Mouse (Mus musculus) MEL (cell line): ENCODE data around the gene Scfd2.
A peak's percentile ranks its signal among the peaks of the same experiment; 100 is the strongest.

Experiments
- CTCF ChIP-seq, 3 experiments: IDR thresholded peaks in 2 of 3; conservative IDR thresholded peaks in 1 of 3; 2 replicates each; pipeline ENCODE4 v1.5.1; 2011 to 2012; ENCODE audit warnings: low read length in 3 of 3, low read depth in 2 of 3, mild to moderate bottlenecking in 2 of 3, improper control_type of control experiment in 1 of 3, inconsistent platforms in 1 of 3, mixed read lengths in 1 of 3, moderate library complexity in 1 of 3; ENCODE audit not compliant: control insufficient read depth in 1 of 3, insufficient read depth in 1 of 3, poor library complexity in 1 of 3, severe bottlenecking in 1 of 3
- EP300 ChIP-seq, 2 experiments: IDR thresholded peaks; 2 replicates each; pipeline ENCODE4 v1.6.1; 2011; ENCODE audit warnings: improper control_type of control experiment in 2 of 2, low read length in 2 of 2, low read depth in 1 of 2, mild to moderate bottlenecking in 1 of 2
- GABPA ChIP-seq: IDR thresholded peaks from 2 replicates; pipeline ENCODE4 v1.6.1; 2012; ENCODE audit warnings: low read depth, mild to moderate bottlenecking, inconsistent platforms, low read length, improper control_type of control experiment, moderate library complexity
- GATA1 ChIP-seq: IDR thresholded peaks from 2 replicates; pipeline ENCODE4 v1.6.1; 2011; ENCODE audit warnings: low read depth, low read length, improper control_type of control experiment
- MAX ChIP-seq: IDR thresholded peaks from 2 replicates; pipeline ENCODE4 v1.6.1; 2011; ENCODE audit warnings: low read length, improper control_type of control experiment
- MAZ ChIP-seq: IDR thresholded peaks from 2 replicates; pipeline ENCODE4 v1.6.1; 2012; ENCODE audit warnings: low read depth, mild to moderate bottlenecking, inconsistent platforms, low read length, improper control_type of control experiment
- MXI1 ChIP-seq: IDR thresholded peaks from 2 replicates; pipeline ENCODE4 v1.6.1; 2011; ENCODE audit warnings: mild to moderate bottlenecking, low read depth, low read length, improper control_type of control experiment
- POLR2A ChIP-seq, 2 experiments: IDR thresholded peaks; 2 replicates each; pipeline ENCODE4 v1.6.1; 2011 to 2012; ENCODE audit warnings: low read length in 2 of 2, mild to moderate bottlenecking in 2 of 2, control low read depth in 1 of 2, improper control_type of control experiment in 1 of 2, low read depth in 1 of 2, moderate library complexity in 1 of 2; ENCODE audit not compliant: control insufficient read depth in 1 of 2, insufficient read depth in 1 of 2, poor library complexity in 1 of 2
- RAD21 ChIP-seq: IDR thresholded peaks from 2 replicates; pipeline ENCODE4 v1.6.1; 2011; ENCODE audit warnings: mild to moderate bottlenecking, low read depth, low read length, improper control_type of control experiment
- ZMIZ1 ChIP-seq: IDR thresholded peaks from 2 replicates; pipeline ENCODE4 v1.6.1; 2012; ENCODE audit warnings: low read depth, mild to moderate bottlenecking, inconsistent platforms, low read length, improper control_type of control experiment, moderate library complexity
- ZNF384 ChIP-seq: IDR thresholded peaks from 2 replicates; pipeline ENCODE4 v1.6.1; 2012; ENCODE audit warnings: low read depth, mild to moderate bottlenecking, inconsistent platforms, low read length, improper control_type of control experiment

GRCm38 (mm10) chr5:74455510-74456269 lies 75.9 kb downstream of the Scfd2 start:
- TF ChIP-seq GABPA (no peak), CTCF (IDR thresholded peaks at IDR 0.05 in 2 of 3, conservative IDR thresholded peaks at IDR 0.05 in 1 of 3; ENCODE audit: control insufficient read depth in 1 of 3, insufficient read depth in 1 of 3, low read depth in 2 of 3, low read length in 3 of 3, poor library complexity in 1 of 3, severe bottlenecking in 1 of 3) (peak; percentile 36 to 60 (median 55)), MXI1 (no peak), GATA1 (no peak), ZNF384 (no peak), EP300 (IDR thresholded peaks at IDR 0.05; ENCODE audit: low read depth in 1 of 2, low read length in 2 of 2) (no peak), MAX (no peak), RAD21 (peak; percentile 55), MAZ (no peak), POLR2A (IDR thresholded peaks at IDR 0.05; ENCODE audit: control insufficient read depth in 1 of 2, insufficient read depth in 1 of 2, low read depth in 1 of 2, low read length in 2 of 2, poor library complexity in 1 of 2) (no peak), ZMIZ1 (no peak)
